Mouse (Mus musculus): ENCODE measurements at regions not wholly inside any gene's neighbourhood (a gene's known extent, or its start where the extent isn't known, plus 50 kb on each side); places are given as distances from the start of the nearest gene placed in this dataset.

GRCm38 (mm10) chrX:12252680-12253021 lies 92.5 kb upstream of the Bcor start:
- Histone ChIP-seq H3K4me3 (ENCODE audit: low read length) (peak overlapping the region; percentile 38), H3K4me2 (ENCODE audit: low read length) (peak overlapping the region; percentile 70), H3K36me3 (ENCODE audit: control insufficient read depth, insufficient read depth, low read length) (no peaks in the 10 kb centered on the region), H3K27ac (ENCODE audit: low read depth, low read length) (no peak overlapping the region), H3K9me3 (ENCODE audit: control insufficient read depth, low read length) (no peaks in the 10 kb centered on the region), H3K9ac (ENCODE audit: low read depth, low read length) (peak overlapping the region; percentile 57), H3K4me1 (ENCODE audit: control insufficient read depth, insufficient read depth, low read depth, low read length) (no peaks in the 10 kb centered on the region), H3K27me3 (replicated peaks; ENCODE audit: control insufficient read depth, insufficient read depth, low read length) (no peaks in the 10 kb centered on the region)
- 4% methylated on average over 15 of the region's 16 CpGs for WGBS
- ATAC-seq = peak; percentile 25; the same call in 1 of the 2 replicates

GRCm38 (mm10) chrX:12256758-12257157 lies 96.6 kb upstream of the Bcor start:
- WGBS = 73% methylated on average over 8 of the region's 8 CpGs
- no peak for ATAC-seq

GRCm38 (mm10) chrX:12263834-12264233 lies 103.7 kb upstream of the Bcor start:
- H3K4me3 ChIP-seq (ENCODE audit: low read length) = no peak overlapping the region
- no peak overlapping the region for H3K4me2 ChIP-seq (ENCODE audit: low read length)
- no peak for ATAC-seq
- H3K4me1 ChIP-seq (ENCODE audit: control insufficient read depth, insufficient read depth, low read depth, low read length) = no peaks in the 10 kb centered on the region
- no peaks in the 10 kb centered on the region for H3K9me3 ChIP-seq (ENCODE audit: control insufficient read depth, low read length)
- H3K9ac ChIP-seq (ENCODE audit: low read depth, low read length) = no peak overlapping the region
- no peak overlapping the region for H3K27ac ChIP-seq (ENCODE audit: low read depth, low read length)
- 84% methylated on average over 6 of the region's 6 CpGs for WGBS
- H3K27me3 ChIP-seq (replicated peaks; ENCODE audit: control insufficient read depth, insufficient read depth, low read length) = no peaks in the 10 kb centered on the region
- no peaks in the 10 kb centered on the region for H3K36me3 ChIP-seq (ENCODE audit: control insufficient read depth, insufficient read depth, low read length)

More at GRCm38 (mm10) chrX:12256758-12257157, 96.6 kb upstream of the Bcor start:
- Histone ChIP-seq H3K27ac (ENCODE audit: low read depth, low read length) (no peak overlapping the region), H3K9ac (ENCODE audit: low read depth, low read length) (no peak overlapping the region), H3K27me3 (replicated peaks; ENCODE audit: control insufficient read depth, insufficient read depth, low read length) (no peaks in the 10 kb centered on the region; the same call in 1 of the 2 replicates), H3K4me3 (ENCODE audit: low read length) (no peak overlapping the region), H3K4me2 (ENCODE audit: low read length) (no peak overlapping the region), H3K9me3 (ENCODE audit: control insufficient read depth, low read length) (no peaks in the 10 kb centered on the region), H3K36me3 (ENCODE audit: control insufficient read depth, insufficient read depth, low read length) (no peaks in the 10 kb centered on the region), H3K4me1 (ENCODE audit: control insufficient read depth, insufficient read depth, low read depth, low read length) (no peaks in the 10 kb centered on the region)

- Histone ChIP-seq H3K9ac (ENCODE audit: low read depth, low read length) (no peak overlapping the region), H3K4me3 (ENCODE audit: low read length) (no peak overlapping the region), H3K9me3 (ENCODE audit: control insufficient read depth, low read length) (no peaks in the 10 kb centered on the region), H3K4me2 (ENCODE audit: low read length) (no peak overlapping the region), H3K27ac (ENCODE audit: low read depth, low read length) (no peak overlapping the region), H3K27me3 (replicated peaks; ENCODE audit: control insufficient read depth, insufficient read depth, low read length) (peaks cover 7% of the 10 kb centered on the region; the same call in 1 of the 2 replicates), H3K36me3 (ENCODE audit: control insufficient read depth, insufficient read depth, low read length) (no peaks in the 10 kb centered on the region), H3K4me1 (ENCODE audit: control insufficient read depth, insufficient read depth, low read depth, low read length) (peaks cover 3% of the 10 kb centered on the region; the same call in 1 of the 2 replicates)
- WGBS = 73% methylated on average over 4 of the region's 4 CpGs
- ATAC-seq = no peak
These were observed 124.6 kb upstream of the Bcor start for GRCm38 (mm10) chrX:12284741-12285140.

- Histone ChIP-seq H3K9ac (ENCODE audit: low read depth, low read length) (no peak overlapping the region), H3K36me3 (ENCODE audit: control insufficient read depth, insufficient read depth, low read length) (no peaks in the 10 kb centered on the region), H3K4me3 (ENCODE audit: low read length) (no peak overlapping the region), H3K4me1 (ENCODE audit: control insufficient read depth, insufficient read depth, low read depth, low read length) (peaks cover 3% of the 10 kb centered on the region; the same call in 1 of the 2 replicates), H3K4me2 (ENCODE audit: low read length) (no peak overlapping the region), H3K9me3 (ENCODE audit: control insufficient read depth, low read length) (no peaks in the 10 kb centered on the region), H3K27me3 (replicated peaks; ENCODE audit: control insufficient read depth, insufficient read depth, low read length) (peaks cover 7% of the 10 kb centered on the region; the same call in 1 of the 2 replicates), H3K27ac (ENCODE audit: low read depth, low read length) (no peak overlapping the region)
- 48% methylated on average over 5 of the region's 5 CpGs for WGBS
- ATAC-seq = no peak
These were observed 125.0 kb upstream of the Bcor start for GRCm38 (mm10) chrX:12285141-12285540.

GRCm38 (mm10) chrX:12285976-12286909 lies 126.1 kb upstream of the Bcor start:
- no peaks in the 10 kb centered on the region for H3K9me3 ChIP-seq (ENCODE audit: control insufficient read depth, low read length)
- ATAC-seq = no peak
- H3K27me3 ChIP-seq (replicated peaks; ENCODE audit: control insufficient read depth, insufficient read depth, low read length) = peaks cover 7% of the 10 kb centered on the region; the same call in 1 of the 2 replicates
- 35% methylated on average over 23 of the region's 24 CpGs for WGBS
- no peak overlapping the region for H3K4me2 ChIP-seq (ENCODE audit: low read length)
- H3K27ac ChIP-seq (ENCODE audit: low read depth, low read length) = no peak overlapping the region
- no peak overlapping the region for H3K9ac ChIP-seq (ENCODE audit: low read depth, low read length)
- H3K4me3 ChIP-seq (ENCODE audit: low read length) = no peak overlapping the region
- no peaks in the 10 kb centered on the region for H3K36me3 ChIP-seq (ENCODE audit: control insufficient read depth, insufficient read depth, low read length)
- peaks cover 3% of the 10 kb centered on the region; the same call in 1 of the 2 replicates for H3K4me1 ChIP-seq (ENCODE audit: control insufficient read depth, insufficient read depth, low read depth, low read length)

GRCm38 (mm10) chrX:12286910-12287522 lies 126.9 kb upstream of the Bcor start:
- H3K4me3 ChIP-seq (ENCODE audit: low read length) = no peak overlapping the region
- H3K27ac ChIP-seq (ENCODE audit: low read depth, low read length) = no peak overlapping the region
- H3K27me3 ChIP-seq (replicated peaks; ENCODE audit: control insufficient read depth, insufficient read depth, low read length) = peaks cover 7% of the 10 kb centered on the region; the same call in 1 of the 2 replicates
- H3K9ac ChIP-seq (ENCODE audit: low read depth, low read length) = no peak overlapping the region
- no peaks in the 10 kb centered on the region for H3K36me3 ChIP-seq (ENCODE audit: control insufficient read depth, insufficient read depth, low read length)
- H3K4me2 ChIP-seq (ENCODE audit: low read length) = no peak overlapping the region
- 25% methylated on average over 18 of the region's 18 CpGs for WGBS
- ATAC-seq = no peak
- peaks cover 3% of the 10 kb centered on the region; the same call in 1 of the 2 replicates for H3K4me1 ChIP-seq (ENCODE audit: control insufficient read depth, insufficient read depth, low read depth, low read length)
- H3K9me3 ChIP-seq (ENCODE audit: control insufficient read depth, low read length) = no peaks in the 10 kb centered on the region

- H3K4me1 ChIP-seq (ENCODE audit: control insufficient read depth, insufficient read depth, low read depth, low read length) = peaks cover 3% of the 10 kb centered on the region; the same call in 1 of the 2 replicates
- H3K4me2 ChIP-seq (ENCODE audit: low read length) = 0 out of 2 replicates have a peak overlapping the region, but pooled peaks have one; percentile 19
- H3K36me3 ChIP-seq (ENCODE audit: control insufficient read depth, insufficient read depth, low read length) = no peaks in the 10 kb centered on the region
- H3K9ac ChIP-seq (ENCODE audit: low read depth, low read length) = no peak overlapping the region
- no peak overlapping the region for H3K27ac ChIP-seq (ENCODE audit: low read depth, low read length)
- H3K27me3 ChIP-seq (replicated peaks; ENCODE audit: control insufficient read depth, insufficient read depth, low read length) = peaks cover 7% of the 10 kb centered on the region; the same call in 1 of the 2 replicates
- H3K9me3 ChIP-seq (ENCODE audit: control insufficient read depth, low read length) = no peaks in the 10 kb centered on the region
- ATAC-seq = peak; percentile 65
- WGBS = 15% methylated on average over 15 of the region's 17 CpGs
- no peak overlapping the region for H3K4me3 ChIP-seq (ENCODE audit: low read length)
These were observed 127.8 kb upstream of the Bcor start for GRCm38 (mm10) chrX:12287656-12288561.

Data from hindbrain, embryonic 16.5 days (tissue).